Mouse (Mus musculus): ENCODE data around the gene Vrk2.

- no peak for TF ChIP-seq CTCF (IDR thresholded peaks at IDR 0.05; ENCODE audit: low read depth)
- no peak for TF ChIP-seq EP300 (IDR thresholded peaks at IDR 0.05; ENCODE audit: low read depth)
These were observed 1.3 kb downstream of the Vrk2 start for GRCm38 (mm10) chr11:26592395-26593053.
